Mouse (Mus musculus) hindbrain, postnatal 0 days (tissue): ENCODE results near the gene B230118H07Rik. TPM values are rescaled to one million over a fixed set of nuclear protein-coding genes. Genes with fewer than 3 reads are reported as not detected.

Experiments
- ATAC-seq: fragments of 200-750 bp; cut with Nextera tagmentation; 2 replicates; pipeline ENCODE4 v1.8.0; 2017; ENCODE audit warnings: mild to moderate bottlenecking, moderate TSS enrichment, moderate library complexity
- DNase-seq: peaks from one replicate; pipeline ENCODE4 v3.0.0-alpha.2; 2015; ENCODE audit warnings: low spot score
- H3K27ac ChIP-seq: fragments of 300-500 bp; sonication (generic); 2 replicates; pipeline ENCODE4 v1.5.1; 2014; ENCODE audit warnings: mild to moderate bottlenecking
- H3K27me3 ChIP-seq: fragments of 300-500 bp; sonication (generic); 2 replicates; pipeline ENCODE4 v1.6.1; 2014; ENCODE audit warnings: low read length, mixed read lengths; ENCODE audit not compliant: insufficient read depth
- H3K36me3 ChIP-seq: fragments of 300-500 bp; sonication (generic); 2 replicates; pipeline ENCODE4 v1.6.1; 2014; ENCODE audit warnings: low read length, mixed read lengths; ENCODE audit not compliant: insufficient read depth
- H3K4me1 ChIP-seq: fragments of 300-500 bp; sonication (generic); 2 replicates; pipeline ENCODE4 v1.6.1; 2014; ENCODE audit warnings: antibody characterized with exemption, low read length, mixed read lengths; ENCODE audit not compliant: insufficient read depth
- H3K4me2 ChIP-seq: fragments of 300-500 bp; sonication (generic); 2 replicates; pipeline ENCODE4 v1.6.1; 2014; ENCODE audit warnings: low read depth, mild to moderate bottlenecking, low read length, moderate library complexity, mixed read lengths
- H3K4me3 ChIP-seq: fragments of 300-500 bp; sonication (generic); 2 replicates; pipeline ENCODE4 v1.5.1; 2014; ENCODE audit warnings: low read length
- H3K9ac ChIP-seq: fragments of 300-500 bp; sonication (generic); replicated peaks from 2 replicates; pipeline ENCODE4 v1.6.1; 2014; ENCODE audit warnings: mild to moderate bottlenecking, low read length, moderate library complexity, mixed read lengths
- H3K9me3 ChIP-seq: fragments of 300-500 bp; sonication (generic); 2 replicates; pipeline ENCODE4 v1.6.1; 2016; ENCODE audit warnings: low read length, mixed read lengths
- CTCF ChIP-seq: IDR thresholded peaks from 2 replicates; pipeline ENCODE4 v1.5.1; 2016; ENCODE audit warnings: antibody characterized with exemption, control low read depth, low read depth
- WGBS: fragments of 180-500 bp; shearing (Covaris S2); extraction: QIAGEN DNeasy Blood & Tissue Kit; methylation state at CpG from one replicate; pipeline ENCODE4 v1.1.7; 2014; 5-methylcytosine and 5-hydroxymethylcytosine counted together
- polyA plus RNA-seq: library from polyadenylated mRNA; unstranded; fragments of >200 nt; fragmentation: Nextera tagmentation; extraction: Ambion mirVana; gene quantifications from 2 replicates; pipeline ENCODE4 v1.2.1, GENCODE M21; 2015
- total RNA-seq: library from RNA; depleted of rRNA; stranded (reverse); fragments of >200 nt; gene quantifications from 2 replicates; pipeline ENCODE4 v1.2.3, GENCODE M21; 2014; rRNA removed

Gene B230118H07Rik
- 12.6 and 13.3 TPM in 2 replicates for total RNA-seq
- 57.3 and 59.3 TPM in 2 replicates for polyA plus RNA-seq

DNA sequence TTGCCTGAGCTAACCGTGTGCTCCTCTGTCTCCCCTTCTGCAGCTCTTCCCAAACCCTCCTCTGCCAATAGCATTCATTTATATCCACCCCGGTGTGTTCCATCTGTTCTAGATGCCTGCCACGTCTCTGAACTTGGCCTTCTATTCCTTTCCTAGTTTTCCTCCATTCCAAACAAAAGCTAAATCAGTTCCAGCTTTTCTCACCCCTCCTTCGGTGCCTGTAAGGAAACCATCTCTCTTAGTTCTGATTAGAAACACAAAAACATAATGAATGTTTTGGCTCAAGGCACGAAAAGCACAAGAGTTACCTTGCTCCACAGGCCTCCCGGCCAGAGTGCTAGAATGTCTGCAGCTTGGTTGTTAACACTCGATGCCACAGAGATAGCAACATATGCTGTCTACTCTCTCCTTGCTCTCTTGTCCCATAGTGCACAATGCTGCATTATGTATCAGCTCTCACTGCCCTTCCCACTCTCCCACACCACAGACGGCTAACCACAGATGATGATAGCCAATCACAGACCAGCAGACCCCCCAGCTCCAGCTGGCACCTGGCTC lies at the start of gene B230118H07Rik, which contains the start of gene Rag1:
B230118H07Rik (minus strand) TSS at position 419 of the 558 bp plus-strand sequence.
Rag1 (minus strand) TSS at position 388 of the 558 bp plus-strand sequence.
- Histone ChIP-seq H3K9ac (no peak within 1 kb of the TSS), H3K4me2 (peak within 1 kb of the TSS; percentile 24), H3K9me3 (no peaks in the 10 kb centered on the region), H3K36me3 (no peaks in the 10 kb centered on the region), H3K4me3 (no peak within 1 kb of the TSS), H3K27ac (peak within 1 kb of the TSS; percentile 33), H3K27me3 (no peaks in the 10 kb centered on the region), H3K4me1 (0 out of 2 replicates have a peak, but pooled peaks cover 3% of the 10 kb centered on the region)
- whole genome bisulfite sequencing: 17% methylated on average over 8 of the region's 8 CpGs
- no peak for TF ChIP-seq CTCF
- DNase-seq: peak; percentile 36
- peak; percentile 66 for ATAC-seq

DNA sequence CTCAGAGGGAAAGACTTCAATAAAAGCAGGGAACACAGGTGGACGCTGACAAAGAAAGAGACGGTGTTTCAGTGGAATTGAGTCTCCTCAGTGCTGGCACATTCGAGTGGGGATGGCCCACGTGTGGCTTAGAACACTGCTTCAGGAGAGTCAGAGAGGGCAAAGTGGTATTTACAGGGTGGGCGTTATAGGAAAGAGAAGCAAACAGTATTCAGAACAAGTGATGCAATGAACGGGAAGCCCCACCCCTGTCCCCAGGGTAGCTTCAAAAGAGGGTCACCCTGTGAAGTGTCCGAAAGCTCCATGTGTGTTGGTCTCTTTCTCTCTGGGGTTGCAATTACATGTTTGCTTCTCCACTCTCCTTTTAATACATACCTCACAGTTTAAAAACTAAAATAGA lies 46.3 kb upstream of the B230118H07Rik start:
- H3K9ac ChIP-seq: no peak overlapping the region
- TF ChIP-seq CTCF: no peak
- no peak overlapping the region for H3K4me2 ChIP-seq
- no peak overlapping the region for H3K27ac ChIP-seq
- no peak for DNase-seq
- no peaks in the 10 kb centered on the region for H3K27me3 ChIP-seq
- H3K9me3 ChIP-seq: no peaks in the 10 kb centered on the region
- peaks cover 17% of the 10 kb centered on the region for H3K36me3 ChIP-seq
- H3K4me1 ChIP-seq: no peaks in the 10 kb centered on the region
- ATAC-seq: no peak
- no peak overlapping the region for H3K4me3 ChIP-seq
- 88% methylated on average over 7 of the region's 7 CpGs for WGBS

DNA sequence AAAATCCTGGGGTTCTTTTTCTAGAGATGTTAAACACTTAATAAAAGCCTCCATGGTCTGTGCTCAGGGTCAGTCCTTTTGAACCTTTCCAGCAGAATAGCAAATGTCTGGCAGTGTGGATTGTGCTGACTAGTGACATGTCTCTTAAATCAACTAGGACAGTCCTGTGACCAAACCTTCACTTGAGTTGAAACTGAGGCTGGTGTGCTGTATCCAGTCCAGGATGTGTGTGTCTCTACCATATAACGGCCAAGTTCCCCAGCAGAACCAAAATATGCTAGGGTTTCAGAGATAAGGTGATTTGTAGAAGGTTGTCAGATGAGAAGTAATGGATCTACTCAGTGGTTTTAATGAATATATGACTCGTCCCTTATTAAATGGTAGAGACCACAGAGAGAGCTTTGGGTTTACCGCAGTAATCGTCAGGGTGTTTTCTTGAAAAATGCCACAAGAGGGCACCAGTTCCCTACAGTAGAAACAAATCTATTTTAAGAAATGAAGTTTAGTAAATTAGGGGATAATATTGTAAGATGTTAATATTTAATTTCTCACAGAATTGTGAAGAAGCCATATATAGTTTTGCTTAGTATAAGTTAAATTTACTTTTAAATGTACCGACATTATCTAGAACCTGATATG lies 44.4 kb upstream of the B230118H07Rik start:
- 50% methylated on average over 5 of the region's 5 CpGs for whole genome bisulfite sequencing
- no peaks in the 10 kb centered on the region for H3K4me1 ChIP-seq
- H3K9ac ChIP-seq: no peak overlapping the region
- no peak overlapping the region for H3K4me2 ChIP-seq
- no peaks in the 10 kb centered on the region for H3K9me3 ChIP-seq
- TF ChIP-seq CTCF: peak; percentile 73
- 0 out of 2 replicates have a peak, but pooled peaks have one; percentile 38 for ATAC-seq
- no peak overlapping the region for H3K4me3 ChIP-seq
- H3K36me3 ChIP-seq: peaks cover 17% of the 10 kb centered on the region
- no peak overlapping the region for H3K27ac ChIP-seq
- no peaks in the 10 kb centered on the region for H3K27me3 ChIP-seq
- DNase-seq: peak; percentile 72

DNA sequence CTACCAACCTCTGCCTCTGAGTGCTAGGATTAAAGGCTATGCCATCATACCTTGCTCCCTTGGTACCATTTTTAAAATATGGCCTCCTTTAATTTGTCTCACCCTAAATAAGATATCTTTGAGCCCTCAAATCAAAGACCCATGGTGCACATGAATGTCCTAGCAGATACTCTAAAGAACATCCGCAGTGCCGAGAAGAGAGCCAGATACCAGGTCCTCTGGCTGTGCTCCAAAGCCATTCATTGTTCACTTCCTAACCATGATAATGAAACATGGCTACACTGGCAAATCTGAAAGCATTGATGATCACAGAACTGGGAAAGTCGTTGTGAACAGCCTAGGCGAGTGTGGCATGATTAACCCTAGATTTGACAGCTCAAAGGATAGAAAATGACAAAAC lies 43.7 kb upstream of the B230118H07Rik start:
- H3K9me3 ChIP-seq: no peaks in the 10 kb centered on the region
- no peaks in the 10 kb centered on the region for H3K27me3 ChIP-seq
- ATAC-seq (0 out of 2 replicates have a peak, but pooled peaks have one; percentile 9), DNase-seq (no peak)
- no peak overlapping the region for H3K4me2 ChIP-seq
- no peak overlapping the region for H3K9ac ChIP-seq
- H3K4me3 ChIP-seq: no peak overlapping the region
- peaks cover 17% of the 10 kb centered on the region for H3K36me3 ChIP-seq
- 48% methylated on average over 4 of the region's 4 CpGs for WGBS
- no peak for TF ChIP-seq CTCF
- no peaks in the 10 kb centered on the region for H3K4me1 ChIP-seq
- H3K27ac ChIP-seq: no peak overlapping the region

DNA sequence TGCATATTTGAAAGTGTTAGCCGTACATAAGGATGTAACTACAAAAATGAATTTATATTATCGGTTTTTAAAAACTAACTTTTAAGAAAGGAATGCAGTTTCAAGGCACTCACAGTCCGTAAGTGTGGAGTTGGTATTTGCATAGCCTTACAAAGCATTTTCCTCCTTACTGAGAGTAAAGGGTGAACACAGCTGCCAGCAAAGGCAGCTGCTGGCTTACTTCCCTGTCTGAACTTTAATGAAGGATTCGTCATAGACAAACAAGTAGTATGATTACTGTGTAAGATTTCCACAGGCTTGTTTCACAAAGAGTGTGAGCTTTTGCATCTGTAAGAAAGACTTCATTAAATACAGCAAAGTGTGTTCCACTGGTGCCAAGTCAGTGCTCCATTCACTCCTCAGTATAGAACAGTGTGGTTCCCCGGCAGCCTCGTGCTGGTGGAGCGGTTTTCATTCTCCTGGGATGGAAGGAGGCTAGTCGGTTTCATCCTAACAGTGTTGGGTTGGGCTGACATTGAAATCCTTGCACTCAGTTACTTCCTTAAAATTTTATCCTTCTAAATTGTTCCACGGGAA lies 41.0 kb upstream of the B230118H07Rik start:
- H3K9me3 ChIP-seq: no peaks in the 10 kb centered on the region
- H3K4me1 ChIP-seq: no peaks in the 10 kb centered on the region
- H3K4me3 ChIP-seq: no peak overlapping the region
- H3K27ac ChIP-seq: no peak overlapping the region
- no peaks in the 10 kb centered on the region for H3K27me3 ChIP-seq
- no peak overlapping the region for H3K4me2 ChIP-seq
- DNase-seq: no peak
- WGBS: 88% methylated on average over 9 of the region's 9 CpGs
- TF ChIP-seq CTCF: no peak
- no peak for ATAC-seq
- H3K9ac ChIP-seq: no peak overlapping the region
- H3K36me3 ChIP-seq: peaks cover 14% of the 10 kb centered on the region

DNA sequence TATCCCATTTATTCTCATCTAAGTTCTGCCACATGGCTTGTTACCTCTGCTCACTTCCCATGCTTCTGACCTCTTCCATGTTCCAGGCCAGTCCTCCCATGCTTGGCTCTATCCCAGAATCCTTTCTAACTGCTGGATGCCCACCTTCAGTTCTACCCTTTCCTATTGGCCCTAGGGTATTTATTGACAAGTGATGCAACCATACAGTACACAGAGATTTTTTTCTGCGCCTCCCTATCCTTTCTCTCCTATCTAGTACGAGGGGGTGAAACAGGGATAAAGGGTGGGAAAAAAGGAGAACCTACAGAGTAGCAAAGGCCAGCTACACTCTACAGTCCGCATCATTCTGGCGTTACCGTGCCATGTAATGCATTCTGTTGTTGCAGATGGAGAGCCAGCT lies 38.7 kb upstream of the B230118H07Rik start:
- DNase-seq: no peak
- no peak for TF ChIP-seq CTCF
- WGBS: 86% methylated on average over 5 of the region's 5 CpGs
- Histone ChIP-seq H3K27me3 (no peaks in the 10 kb centered on the region), H3K27ac (no peak overlapping the region), H3K4me3 (no peak overlapping the region), H3K9ac (no peak overlapping the region), H3K36me3 (peaks cover 14% of the 10 kb centered on the region), H3K9me3 (no peaks in the 10 kb centered on the region), H3K4me2 (no peak overlapping the region), H3K4me1 (0 out of 2 replicates have a peak, but pooled peaks cover under 1% of the 10 kb centered on the region)
- no peak for ATAC-seq
